Mouse (Mus musculus) liver, adult 2 months (tissue): Measurements from ENCODE around the gene Pigp. TPM values are rescaled to one million over a fixed set of nuclear protein-coding genes. Genes with fewer than 3 reads are reported as not detected.
A peak's percentile ranks its signal among the peaks of the same experiment; 100 is the strongest.

ENCODE experiments used
- DNase-seq: peaks from one replicate; pipeline ENCODE4 v3.0.0-alpha.2; 2011; ENCODE audit warnings: low read depth, low spot score; ENCODE audit errors: extremely low read depth
- H3K27ac ChIP-seq: fragments of 200-500 bp; replicated peaks from 2 replicates; pipeline ENCODE4 v1.5.1; 2012; ENCODE audit warnings: low read depth, mild to moderate bottlenecking, control low read depth, inconsistent platforms, low read length; ENCODE audit not compliant: insufficient read depth
- H3K27me3 ChIP-seq: fragments of 200-500 bp; 2 replicates; pipeline ENCODE4 v1.6.1; 2012; ENCODE audit warnings: mild to moderate bottlenecking, moderate library complexity, low read length, inconsistent platforms; ENCODE audit not compliant: control insufficient read depth, insufficient read depth
- H3K36me3 ChIP-seq: fragments of 200-500 bp; 2 replicates; pipeline ENCODE4 v1.6.1; 2012; ENCODE audit warnings: low read length, inconsistent platforms; ENCODE audit not compliant: control insufficient read depth, insufficient read depth
- H3K4me1 ChIP-seq: fragments of 200-500 bp; 2 replicates; pipeline ENCODE4 v1.6.1; 2011; ENCODE audit warnings: low read length; ENCODE audit not compliant: control insufficient read depth, insufficient read depth
- H3K4me3 ChIP-seq: fragments of 200-500 bp; 2 replicates; pipeline ENCODE4 v1.5.1; 2011; ENCODE audit warnings: low read depth, mild to moderate bottlenecking, control low read depth, low read length, moderate library complexity; ENCODE audit not compliant: insufficient read depth
- H3K79me2 ChIP-seq: fragments of 200-500 bp; 2 replicates; pipeline ENCODE4 v1.6.1; 2012; ENCODE audit warnings: inconsistent platforms, mild to moderate bottlenecking, low read length, moderate library complexity; ENCODE audit not compliant: control insufficient read depth, insufficient read depth
- H3K9ac ChIP-seq: fragments of 200-500 bp; 2 replicates; pipeline ENCODE4 v1.6.1; 2012; ENCODE audit warnings: low read depth, mild to moderate bottlenecking, control low read depth, inconsistent platforms, low read length
- CTCF ChIP-seq: fragments of 200-500 bp; IDR thresholded peaks from 2 replicates; pipeline ENCODE4 v1.5.1; 2011; ENCODE audit warnings: low read depth, low read length, control low read depth
- POLR2A ChIP-seq: fragments of 200-500 bp; IDR thresholded peaks from 2 replicates; pipeline ENCODE4 v1.6.1; 2011; ENCODE audit warnings: low read length, control low read depth; ENCODE audit not compliant: insufficient read depth; ENCODE audit errors: extremely low read depth
- WGBS: fragments of 180-500 bp; shearing (Covaris S2); methylation state at CpG from one replicate; pipeline ENCODE4 v1.1.7; 2018; 5-methylcytosine and 5-hydroxymethylcytosine counted together
- polyA plus RNA-seq: library from polyadenylated mRNA; depleted of rRNA; stranded (reverse); fragments of >200 nt; gene quantifications from 2 replicates; pipeline ENCODE4 v1.2.3, GENCODE M21; 2012
- total RNA-seq: library from RNA; depleted of rRNA; stranded (reverse); fragments of >200 nt; gene quantifications from 2 replicates; pipeline ENCODE4 v1.2.3, GENCODE M21; 2014

Pigp gene
- total and polyA plus RNA-seq, 2 experiments: 13.1 to 41.2 TPM

GRCm38 (mm10) chr16:94402185-94402584, 30.5 kb upstream of the Pigp start:
- TF ChIP-seq CTCF: no peak
- no peak for TF ChIP-seq POLR2A
- no peak overlapping the region for H3K27ac ChIP-seq
- H3K79me2 ChIP-seq: no peaks in the 10 kb centered on the region; the same call in 1 of the 2 replicates
- no peaks in the 10 kb centered on the region for H3K4me1 ChIP-seq
- H3K36me3 ChIP-seq: no peaks in the 10 kb centered on the region
- H3K27me3 ChIP-seq: no peaks in the 10 kb centered on the region
- WGBS: 75% methylated on average over 4 of the region's 4 CpGs
- H3K9ac ChIP-seq: no peak overlapping the region
- DNase-seq: no peak
- no peak overlapping the region for H3K4me3 ChIP-seq

- DNase-seq: no peak
- H3K4me1 ChIP-seq: no peaks in the 10 kb centered on the region
- H3K79me2 ChIP-seq: no peaks in the 10 kb centered on the region; the same call in 1 of the 2 replicates
- H3K4me3 ChIP-seq: no peak overlapping the region
- no peaks in the 10 kb centered on the region for H3K27me3 ChIP-seq
- WGBS: 60% methylated on average over 2 of the region's 2 CpGs
- no peak overlapping the region for H3K9ac ChIP-seq
- H3K36me3 ChIP-seq: no peaks in the 10 kb centered on the region
- TF ChIP-seq POLR2A: no peak
- no peak for TF ChIP-seq CTCF
- no peak overlapping the region for H3K27ac ChIP-seq
Observed at GRCm38 (mm10) chr16:94401636-94402035, 30.0 kb upstream of the Pigp start.

- Histone ChIP-seq H3K79me2 (no peaks in the 10 kb centered on the region; the same call in 1 of the 2 replicates), H3K27ac (no peak overlapping the region), H3K36me3 (peaks cover 4% of the 10 kb centered on the region), H3K9ac (no peak overlapping the region), H3K4me3 (no peak overlapping the region), H3K27me3 (no peaks in the 10 kb centered on the region), H3K4me1 (no peaks in the 10 kb centered on the region)
- TF ChIP-seq POLR2A (no peak), CTCF (no peak)
- 85% methylated on average over 2 of the region's 2 CpGs for WGBS
- DNase-seq: no peak
Observed at GRCm38 (mm10) chr16:94399141-94399540, 27.5 kb upstream of the Pigp start.

- H3K27ac ChIP-seq: no peak overlapping the region
- no peaks in the 10 kb centered on the region for H3K27me3 ChIP-seq
- H3K36me3 ChIP-seq: peaks cover 4% of the 10 kb centered on the region
- DNase-seq: no peak
- 92% methylated on average over 7 of the region's 7 CpGs for WGBS
- no peaks in the 10 kb centered on the region; the same call in 1 of the 2 replicates for H3K79me2 ChIP-seq
- H3K4me3 ChIP-seq: no peak overlapping the region
- TF ChIP-seq CTCF (no peak), POLR2A (no peak)
- H3K4me1 ChIP-seq: no peaks in the 10 kb centered on the region
- no peak overlapping the region for H3K9ac ChIP-seq
Observed at GRCm38 (mm10) chr16:94396641-94397040, 25.0 kb upstream of the Pigp start.

- no peak for TF ChIP-seq CTCF
- TF ChIP-seq POLR2A: no peak
- H3K4me1 ChIP-seq: no peaks in the 10 kb centered on the region
- H3K4me3 ChIP-seq: no peak overlapping the region
- H3K79me2 ChIP-seq: no peaks in the 10 kb centered on the region; the same call in 1 of the 2 replicates
- H3K27ac ChIP-seq: no peak overlapping the region
- no peak overlapping the region for H3K9ac ChIP-seq
- peaks cover 4% of the 10 kb centered on the region for H3K36me3 ChIP-seq
- WGBS: 38% methylated on average over 3 of the region's 3 CpGs
- no peaks in the 10 kb centered on the region for H3K27me3 ChIP-seq
- peak; percentile 63 for DNase-seq
Observed at GRCm38 (mm10) chr16:94395051-94395450, 23.4 kb upstream of the Pigp start.

- Histone ChIP-seq H3K4me3 (no peak overlapping the region), H3K9ac (no peak overlapping the region), H3K79me2 (peaks cover 3% of the 10 kb centered on the region; the same call in 1 of the 2 replicates), H3K27ac (no peak overlapping the region), H3K4me1 (peaks cover 3% of the 10 kb centered on the region; the same call in 1 of the 2 replicates), H3K36me3 (peaks cover 4% of the 10 kb centered on the region), H3K27me3 (no peaks in the 10 kb centered on the region)
- 91% methylated on average over 4 of the region's 4 CpGs for WGBS
- no peak for DNase-seq
- TF ChIP-seq POLR2A (no peak), CTCF (no peak)
Observed at GRCm38 (mm10) chr16:94392299-94392698, 20.7 kb upstream of the Pigp start.
